Mouse (Mus musculus): ENCODE results near the gene Agap1.

The Agap1 gene

GRCm38 (mm10) chr1:89544094-89544493 is 89.5 kb downstream of the Agap1 start:
- no peak for DNase-seq (ENCODE audit: low spot score)

- DNase-seq (ENCODE audit: low spot score): no peak
Measured at GRCm38 (mm10) chr1:89545099-89545498, 90.5 kb downstream of the Agap1 start.

- DNase-seq (ENCODE audit: low spot score): no peak
Measured at GRCm38 (mm10) chr1:89547525-89548504, 93.2 kb downstream of the Agap1 start.

GRCm38 (mm10) chr1:89550061-89550869 is 95.7 kb downstream of the Agap1 start:
- no peak for DNase-seq (ENCODE audit: low spot score)

- DNase-seq (ENCODE audit: low spot score): no peak
Measured at GRCm38 (mm10) chr1:89552470-89552869, 97.9 kb downstream of the Agap1 start.

GRCm38 (mm10) chr1:89553791-89554190 is 99.2 kb downstream of the Agap1 start:
- DNase-seq (ENCODE audit: low spot score): no peak

- DNase-seq (ENCODE audit: low spot score): no peak
Measured at GRCm38 (mm10) chr1:89554969-89555856, 100.6 kb downstream of the Agap1 start.

GRCm38 (mm10) chr1:89556006-89556405 is 101.4 kb downstream of the Agap1 start:
- DNase-seq (ENCODE audit: low spot score): no peak

GRCm38 (mm10) chr1:89557401-89557800 is 102.8 kb downstream of the Agap1 start:
- DNase-seq (ENCODE audit: low spot score): no peak

GRCm38 (mm10) chr1:89558080-89558479 is 103.5 kb downstream of the Agap1 start:
- no peak for DNase-seq (ENCODE audit: low spot score)

GRCm38 (mm10) chr1:89563399-89563798 is 108.8 kb downstream of the Agap1 start:
- no peak for DNase-seq (ENCODE audit: low spot score)

- DNase-seq (ENCODE audit: low spot score): no peak
Measured at GRCm38 (mm10) chr1:89566578-89567488, 112.2 kb downstream of the Agap1 start.

GRCm38 (mm10) chr1:89568546-89569405 is 114.2 kb downstream of the Agap1 start:
- DNase-seq (ENCODE audit: low spot score): no peak

- no peak for DNase-seq (ENCODE audit: low spot score)
Measured at GRCm38 (mm10) chr1:89570522-89571299, 116.1 kb downstream of the Agap1 start.

GRCm38 (mm10) chr1:89573486-89573885 is 118.9 kb downstream of the Agap1 start:
- DNase-seq (ENCODE audit: low spot score): no peak

GRCm38 (mm10) chr1:89574941-89575890 is 120.6 kb downstream of the Agap1 start:
- no peak for DNase-seq (ENCODE audit: low spot score)

- DNase-seq (ENCODE audit: low spot score): no peak
Measured at GRCm38 (mm10) chr1:89576174-89576890, 121.7 kb downstream of the Agap1 start.
